Mouse (Mus musculus) kidney, postnatal 25 days (tissue): ENCODE results near the gene Nr2c2ap.
A peak's percentile ranks its signal among the peaks of the same experiment; 100 is the strongest.

Source experiments
- DNase-seq, 2 experiments: peaks; one replicate each; pipeline ENCODE4 v3.0.0; 2021; ENCODE audit warnings: mixed read lengths in 2 of 2

The Nr2c2ap gene

DNA sequence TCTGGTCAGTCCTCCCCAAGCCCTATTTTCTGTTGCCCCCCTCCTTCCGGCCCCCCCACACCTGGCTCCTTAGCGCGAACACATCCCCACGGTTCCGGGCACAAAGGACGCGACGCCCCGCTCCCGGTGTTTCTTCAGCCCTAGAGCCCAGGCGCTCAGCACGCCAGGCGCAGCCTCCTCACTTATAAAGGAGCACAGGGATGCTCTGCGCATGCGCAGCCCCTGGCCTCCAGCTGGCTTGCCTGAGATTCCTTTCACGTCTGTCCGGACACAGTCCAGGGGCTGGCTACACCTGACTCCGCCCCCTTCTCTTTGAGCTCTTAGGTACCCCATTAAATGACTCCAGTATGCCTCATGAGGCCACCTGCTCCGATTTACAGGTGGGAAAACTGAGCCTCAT lies 10.5 kb upstream of the Nr2c2ap start, which contains the start of gene Ncan:
TSS of gene Ncan (minus strand) at position 207 of the 400 bp plus-strand sequence.
- DNase-seq, result peak; percentile 74 to 82

DNA sequence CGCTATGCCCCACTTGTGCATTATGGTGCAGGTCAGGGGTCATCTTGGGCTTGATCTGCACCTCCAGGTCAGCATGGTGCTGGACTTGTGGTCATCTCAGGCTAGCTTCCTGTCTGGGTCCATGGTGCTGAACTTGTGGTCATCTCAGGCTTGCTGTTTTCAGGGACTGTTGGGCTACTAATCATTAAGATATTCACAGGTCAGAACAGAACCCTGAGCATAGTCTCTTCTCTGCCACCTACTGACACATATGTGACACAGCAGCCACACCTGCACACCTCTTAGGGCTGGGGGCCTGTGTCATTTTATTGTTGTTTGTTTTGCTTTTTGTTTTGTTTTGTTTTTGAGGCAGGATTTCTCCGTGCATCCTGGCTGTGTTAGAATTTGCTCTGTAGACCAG lies 8.3 kb upstream of the Nr2c2ap start:
- no peak for DNase-seq

DNA sequence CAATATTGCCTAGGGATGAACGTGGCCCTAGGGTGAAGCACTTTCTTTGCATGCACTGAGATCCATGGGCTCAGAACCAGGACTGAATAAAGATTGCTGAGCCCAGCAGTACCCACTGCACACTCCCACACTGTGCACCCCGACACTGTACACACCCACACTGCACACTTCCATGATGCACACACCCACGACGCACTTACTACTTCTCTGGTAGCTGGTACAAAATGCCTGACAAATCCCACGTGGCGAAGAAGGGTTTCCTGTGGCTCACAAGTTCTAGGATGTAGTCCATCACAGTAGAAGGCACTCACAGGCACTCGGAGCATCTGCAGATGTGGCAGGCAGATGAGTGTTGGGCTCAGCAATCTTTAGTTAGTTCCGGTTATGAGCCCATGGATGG lies 6.1 kb upstream of the Nr2c2ap start:
- no peak for DNase-seq

DNA sequence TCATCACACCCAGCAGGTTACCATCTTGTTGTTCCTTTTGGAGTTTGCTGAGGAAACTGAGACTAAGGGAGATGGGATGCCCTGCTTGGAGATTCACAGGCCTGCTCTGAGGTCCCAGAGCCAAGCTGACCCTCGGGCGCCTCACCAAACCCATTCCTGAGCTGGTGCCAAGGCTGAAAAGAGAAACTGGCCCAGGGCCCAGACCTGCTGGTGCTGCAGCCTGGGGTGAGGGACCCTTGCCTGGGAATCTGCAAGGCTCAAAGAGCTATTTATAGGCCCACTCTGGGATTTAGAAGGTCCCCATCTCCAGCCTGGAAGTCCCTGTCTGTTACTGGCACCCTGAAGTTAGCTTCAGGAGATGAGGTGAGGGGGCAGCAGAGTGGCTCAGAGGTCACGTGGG lies 2.7 kb upstream of the Nr2c2ap start:
- DNase-seq, result peak; percentile 52 to 60

DNA sequence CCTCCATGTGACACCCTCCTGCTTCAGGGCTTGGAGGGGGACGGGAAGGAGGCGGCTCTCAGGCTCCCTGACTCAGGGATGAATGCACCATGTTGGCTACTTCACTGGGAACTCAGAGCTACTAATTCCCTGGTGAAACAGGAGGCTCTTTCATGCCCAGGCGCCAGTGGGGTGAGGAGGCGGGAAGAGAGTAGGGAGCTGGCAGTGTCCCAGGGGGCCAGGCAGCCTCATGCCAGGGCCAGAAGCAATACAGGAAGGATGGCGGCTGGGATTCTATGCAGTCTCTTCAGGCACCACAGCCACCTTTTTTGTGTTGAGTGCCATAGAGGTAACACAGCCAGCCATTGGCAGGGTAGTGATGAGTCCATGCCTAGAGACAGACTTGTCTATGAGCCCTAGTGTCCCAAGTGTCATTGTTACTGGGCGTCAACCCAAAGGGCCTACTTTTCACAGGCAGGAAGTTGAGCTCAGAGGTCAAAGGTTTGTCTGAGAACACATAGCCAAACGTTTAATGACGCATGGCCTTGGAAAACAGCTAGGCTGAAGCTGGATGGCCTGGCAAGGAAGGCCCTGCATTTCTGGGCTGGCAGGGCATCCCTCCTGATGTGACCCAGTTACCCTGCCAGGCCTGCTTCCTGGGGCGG lies 1.7 kb upstream of the Nr2c2ap start:
- DNase-seq, result peak; percentile 19 to 59

DNA sequence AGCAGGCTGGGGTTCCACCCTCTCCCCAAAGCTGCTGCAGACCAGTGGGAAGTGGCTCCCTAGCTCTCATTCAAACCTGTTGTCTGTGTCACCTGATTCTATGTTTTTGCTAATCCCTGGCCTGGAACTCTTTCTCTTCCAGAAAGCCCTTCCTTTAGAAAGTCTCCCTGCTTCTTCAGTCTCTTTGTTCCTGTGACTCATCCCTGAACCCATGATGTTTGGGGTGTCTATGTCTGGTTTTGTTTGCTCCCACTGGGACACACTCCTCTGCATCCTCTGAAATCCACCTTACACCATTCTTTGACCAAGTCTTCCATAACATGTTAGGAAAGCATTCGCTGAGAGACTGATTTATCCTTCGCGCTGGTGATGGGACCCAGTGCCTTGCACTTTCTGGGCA lies 1.1 kb upstream of the Nr2c2ap start:
- DNase-seq, result no peak

DNA sequence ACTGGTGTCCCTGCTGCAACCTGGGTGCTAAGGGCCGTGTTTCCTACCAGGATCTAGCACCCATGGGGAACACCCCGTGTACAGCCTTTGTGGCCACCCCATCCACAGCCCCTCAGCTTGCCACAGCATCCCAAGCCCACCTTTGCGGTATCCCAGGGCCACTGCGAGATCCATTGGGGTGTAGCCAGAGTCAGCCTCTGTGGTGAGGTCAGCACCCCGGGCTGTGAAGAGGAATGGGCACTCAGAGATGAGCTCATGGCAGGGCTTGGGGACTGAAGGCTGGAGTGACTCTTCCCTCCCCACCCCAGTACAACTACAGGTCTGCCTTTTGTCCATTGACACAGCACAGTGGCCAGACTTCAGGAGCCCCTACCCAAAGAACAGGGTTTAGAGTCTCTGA lies 3.0 kb downstream of the Nr2c2ap start:
- DNase-seq, result no peak

DNA sequence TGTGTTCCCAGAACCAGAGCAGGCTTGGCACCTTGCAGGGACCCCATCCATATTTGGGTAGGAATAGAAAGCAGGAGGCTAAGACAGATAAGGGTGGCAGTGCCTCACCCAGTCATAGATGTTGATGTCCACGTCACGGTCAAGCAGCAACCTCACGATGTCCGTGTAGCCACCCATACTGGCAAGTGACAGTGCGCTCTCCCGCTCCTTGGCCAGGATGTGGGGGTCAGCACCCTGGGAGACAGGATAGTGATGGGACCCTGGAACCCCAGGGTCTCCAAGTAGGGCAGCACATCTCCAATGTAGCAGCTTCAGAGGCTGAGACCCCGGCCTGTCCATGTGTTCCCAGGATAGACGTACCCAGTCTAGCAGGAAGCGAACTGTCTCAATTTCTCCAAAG lies 3.8 kb downstream of the Nr2c2ap start:
- no peak for DNase-seq

DNA sequence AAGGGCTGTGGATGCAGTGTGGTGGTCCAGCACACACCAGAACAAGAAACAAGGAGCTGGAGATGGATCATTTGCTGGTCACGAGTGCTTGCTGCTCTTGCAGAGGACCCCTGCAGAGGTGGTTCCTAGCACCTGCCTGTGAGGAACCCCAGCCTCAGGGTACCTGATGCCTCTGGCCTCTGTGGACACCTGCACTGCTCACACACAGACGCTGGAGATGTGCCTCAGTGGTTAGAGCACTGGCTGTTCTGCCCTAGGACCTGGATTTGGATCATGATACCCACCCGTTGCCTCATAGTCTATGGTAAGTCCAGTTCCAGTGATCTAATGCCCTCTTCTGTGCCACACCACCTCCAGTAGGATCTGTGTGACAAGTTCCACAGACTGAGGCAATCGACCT lies 5.5 kb downstream of the Nr2c2ap start:
- no peak for DNase-seq

DNA sequence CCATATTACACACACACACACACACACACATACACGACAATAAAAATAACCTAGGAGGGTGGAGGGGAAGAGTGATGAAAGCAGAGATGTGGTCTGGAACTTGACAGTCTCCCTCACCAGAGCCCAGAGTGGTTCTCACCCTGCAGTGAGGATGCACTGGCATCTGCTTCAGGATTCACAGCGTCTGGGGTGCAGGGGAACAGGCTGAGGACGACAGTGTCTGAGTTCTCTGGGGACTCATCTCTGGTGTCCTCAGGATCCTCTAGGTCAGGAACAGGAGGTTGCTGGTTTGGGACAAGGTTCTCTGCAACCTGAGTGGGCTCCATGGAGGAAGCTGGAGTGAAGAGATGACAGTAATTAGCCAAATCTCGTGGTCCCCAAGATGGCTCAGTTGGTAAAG lies 6.8 kb downstream of the Nr2c2ap start:
- DNase-seq, result no peak

DNA sequence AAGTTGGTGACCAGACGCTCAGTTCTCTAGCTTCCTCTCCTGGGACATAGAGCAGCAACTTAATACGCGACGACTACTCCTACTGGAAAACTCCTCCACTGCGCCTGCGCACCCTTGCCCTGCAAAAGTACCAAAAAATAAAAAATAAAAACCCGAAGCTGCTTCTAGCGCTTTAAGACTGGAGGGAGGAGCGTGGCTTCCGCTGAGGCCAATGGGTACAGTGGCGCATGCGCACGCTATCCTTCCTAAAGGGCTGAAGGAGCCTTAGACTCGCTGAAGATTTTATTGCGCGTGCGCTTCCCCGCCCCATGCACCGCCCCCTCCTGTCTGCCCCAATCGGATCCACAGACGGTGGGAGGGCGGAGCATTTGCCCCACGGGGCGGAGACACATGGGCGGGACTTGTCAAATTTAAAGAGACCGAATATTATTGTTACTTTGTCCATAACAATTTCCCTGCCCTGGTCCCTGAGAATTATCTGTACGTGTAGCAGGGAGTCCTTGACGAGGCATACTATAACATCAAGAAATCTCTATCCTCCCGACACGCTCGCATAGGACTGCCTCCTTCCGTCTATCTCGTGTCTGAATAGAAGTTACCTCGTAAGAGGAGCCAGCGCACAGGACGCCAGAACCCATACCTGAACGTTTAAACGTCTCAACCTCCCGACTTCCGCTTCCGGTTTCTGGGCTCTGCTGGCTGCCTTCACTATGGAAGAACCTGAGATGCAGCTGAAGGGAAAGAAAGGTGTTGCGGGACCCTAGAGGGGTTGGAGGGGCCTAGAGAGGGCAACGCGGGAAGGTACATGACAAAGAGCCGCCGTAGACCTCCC lies 8.1 kb downstream of the Nr2c2ap start, which contains the start of the genes Rfxank, Borcs8 and Mef2b:
TSS of gene Rfxank (minus strand) at position 129 of the 832 bp plus-strand sequence.
TSS of gene Borcs8 (plus strand) at position 474 of the 832 bp plus-strand sequence.
TSS of gene Mef2b (plus strand) at position 686 of the 832 bp plus-strand sequence.
- peak; percentile 100 for DNase-seq

DNA sequence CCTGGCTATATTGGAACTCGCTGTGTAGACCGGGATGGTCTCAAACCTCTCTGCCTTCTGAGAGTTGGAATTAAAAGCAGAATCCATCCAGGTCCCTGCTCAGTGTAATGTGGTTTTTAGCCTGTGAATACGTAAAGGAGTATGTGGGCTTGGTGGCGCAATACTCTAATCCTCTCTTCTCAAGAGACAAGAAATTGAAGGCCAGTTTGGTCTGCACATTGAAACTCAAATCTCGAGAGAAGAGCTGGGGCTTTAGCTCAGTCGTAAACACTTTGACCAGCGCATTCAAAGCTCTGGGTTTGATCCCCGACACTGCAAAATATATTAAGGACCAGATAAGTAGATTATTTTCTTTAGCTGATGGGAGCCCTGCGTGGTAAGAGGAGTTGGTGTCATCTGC lies 8.8 kb downstream of the Nr2c2ap start:
- DNase-seq, result no peak

DNA sequence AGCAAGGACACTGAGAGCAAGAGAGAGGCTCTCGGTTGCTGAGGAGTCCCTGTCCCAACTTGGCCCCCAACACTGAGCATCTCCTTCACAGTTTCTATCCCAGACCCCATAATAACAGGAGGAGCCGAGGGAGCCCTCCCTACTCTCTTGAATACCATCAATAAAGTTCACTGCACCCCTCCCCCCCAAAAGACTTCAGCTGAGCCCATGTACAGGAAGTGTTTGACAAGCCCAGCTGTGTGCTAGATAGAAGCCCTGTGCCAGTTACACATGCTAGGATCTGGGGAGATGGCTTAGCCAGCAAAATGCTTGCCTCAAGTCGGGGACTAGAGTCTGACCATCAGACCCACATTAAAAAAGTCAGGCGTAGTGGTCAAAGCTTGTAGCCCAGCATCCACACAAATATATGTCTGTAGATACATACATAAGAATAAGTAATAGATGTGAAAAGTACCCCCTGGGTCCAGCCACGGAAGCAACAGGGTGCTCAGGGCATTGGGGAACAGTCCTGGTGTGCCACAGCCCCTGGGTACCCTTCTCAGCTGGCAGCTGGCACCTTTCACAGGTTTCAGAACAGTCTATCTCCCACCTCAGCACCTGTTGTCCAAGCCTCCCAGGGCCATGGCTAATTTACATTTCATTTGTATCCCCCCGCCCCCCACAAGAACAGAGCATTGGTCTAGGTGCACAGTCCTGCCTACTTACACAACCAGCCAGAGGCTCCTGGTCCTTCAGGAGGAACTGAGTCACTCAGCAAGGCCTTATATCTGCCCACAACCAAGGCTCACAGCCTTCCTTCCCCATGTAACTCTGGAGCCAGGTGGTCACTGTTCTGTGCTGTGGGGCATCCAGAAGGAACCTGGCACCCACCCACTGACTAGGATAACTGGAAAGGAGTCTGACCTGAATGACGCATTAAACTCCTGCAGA lies 16.8 kb downstream of the Nr2c2ap start:
- no peak for DNase-seq

DNA sequence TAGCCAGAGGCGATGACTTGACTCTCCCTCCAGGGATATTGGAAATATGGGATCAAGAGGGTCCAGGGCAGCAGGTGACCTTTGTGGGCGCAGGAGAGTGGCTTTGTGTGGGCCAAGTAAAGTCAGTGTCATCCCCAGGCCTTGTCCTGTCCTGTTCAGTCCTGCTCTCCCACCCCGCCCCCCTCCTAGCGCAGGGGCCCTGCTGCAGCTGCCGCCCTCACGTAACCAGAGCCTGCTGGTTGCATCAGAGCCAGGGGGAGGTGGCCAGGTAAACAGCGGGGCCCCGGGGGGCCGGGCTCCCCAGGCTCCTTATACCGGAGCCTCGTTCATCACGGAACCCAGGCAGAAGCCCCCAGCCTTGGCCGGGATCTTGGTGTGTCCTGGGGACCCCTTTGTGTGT lies 19.0 kb downstream of the Nr2c2ap start:
- DNase-seq, result no peak

DNA sequence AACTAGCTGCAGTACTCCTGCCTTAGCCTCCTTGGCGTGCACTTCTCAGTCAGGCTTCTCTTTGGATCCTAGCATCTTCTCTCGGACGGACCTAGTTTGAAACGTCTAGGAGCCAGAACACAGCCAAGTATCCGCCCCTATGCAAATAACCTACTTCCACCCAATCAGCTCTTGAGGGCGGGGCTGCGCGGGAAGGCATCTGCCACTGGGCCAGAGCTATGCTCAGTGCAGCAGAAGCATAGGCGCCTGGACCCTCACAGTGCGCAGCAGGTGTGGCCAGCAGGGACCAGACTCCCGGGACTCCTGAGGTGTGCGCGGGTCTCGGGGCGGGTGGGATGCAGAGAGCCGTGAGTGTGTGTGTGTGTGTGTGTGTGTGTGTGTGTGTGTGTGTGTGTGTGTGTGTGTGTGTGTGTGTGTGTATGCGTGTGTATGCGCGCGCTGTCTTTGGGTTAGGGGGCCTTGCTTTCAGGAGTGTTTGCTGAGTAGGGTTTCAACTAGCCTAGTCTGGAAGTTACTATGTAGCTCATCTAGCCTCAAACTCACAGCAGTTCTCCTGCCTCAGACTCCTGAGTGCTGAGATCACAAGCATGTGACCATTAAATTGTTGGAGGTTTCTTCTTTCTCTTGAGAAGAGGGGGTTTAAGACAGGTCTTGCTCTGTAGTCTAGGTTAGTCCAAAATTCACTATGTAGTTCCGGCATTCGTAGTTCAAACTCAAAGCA lies 21.6 kb downstream of the Nr2c2ap start:
- DNase-seq, result peak; percentile 78 to 86

DNA sequence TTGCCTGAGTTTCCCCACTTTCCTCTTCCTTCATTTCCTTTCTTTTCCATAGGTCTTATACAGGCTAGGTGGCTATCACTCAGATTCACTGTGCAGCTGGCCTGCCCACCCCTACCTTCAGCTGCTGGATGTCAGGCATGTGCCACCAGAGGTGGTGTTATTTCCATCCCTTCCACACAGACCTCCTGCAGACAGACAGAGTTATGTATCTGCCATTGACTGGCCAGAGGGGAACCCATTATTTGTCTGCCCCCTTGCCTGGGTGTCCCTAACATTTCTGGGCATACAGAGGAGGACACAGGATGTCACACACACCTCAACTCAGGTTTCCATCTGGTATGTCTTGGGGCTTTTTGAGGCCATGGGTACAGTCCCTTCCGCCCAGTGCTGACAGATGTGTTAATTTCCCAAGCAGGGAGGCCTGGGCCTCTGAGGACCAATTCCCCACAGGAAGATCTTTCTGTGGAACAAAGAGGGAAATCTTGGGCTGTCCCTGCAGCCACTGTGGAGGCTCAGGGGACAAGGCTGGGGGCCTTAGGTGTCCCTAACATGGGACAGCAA lies 26.2 kb downstream of the Nr2c2ap start:
- DNase-seq, result no peak

DNA sequence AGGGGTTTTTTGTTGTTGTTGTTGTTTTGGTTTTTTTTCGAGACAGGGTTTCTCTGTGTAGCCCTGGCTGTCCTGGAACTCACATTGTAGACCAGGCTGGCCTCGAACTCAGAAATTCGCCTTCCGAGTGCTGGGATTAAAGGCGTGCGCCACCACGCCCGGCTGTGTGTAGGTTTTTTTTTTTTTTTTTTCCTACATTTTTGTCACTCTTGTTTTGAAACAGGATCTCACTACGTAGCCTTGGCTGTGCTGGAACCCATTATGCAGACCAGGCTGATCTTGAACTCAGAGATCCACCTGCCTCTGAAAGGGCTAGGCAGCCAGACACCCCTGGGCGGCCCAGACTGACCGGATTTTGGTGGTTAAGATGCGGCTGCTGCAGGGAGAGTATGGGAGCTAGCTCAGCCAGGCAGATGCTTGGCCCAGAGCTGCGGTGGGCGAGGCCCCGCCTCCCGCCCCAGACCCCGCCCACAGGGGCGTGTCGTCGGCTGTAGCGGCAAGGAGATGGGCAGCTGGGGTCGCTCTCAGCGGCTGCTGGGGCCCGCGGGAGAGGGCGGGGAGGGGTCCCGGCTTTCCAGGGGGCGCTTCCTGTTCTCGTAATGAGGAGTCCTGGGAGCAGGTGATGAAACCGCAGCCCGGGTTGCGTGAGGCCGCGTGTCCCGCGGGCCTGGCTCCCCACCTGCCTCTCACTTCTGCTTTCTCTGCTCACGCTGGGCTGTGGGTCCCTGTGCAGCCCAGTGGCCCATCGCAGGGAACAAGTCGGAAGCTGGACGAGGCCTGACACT lies 27.1 kb downstream of the Nr2c2ap start:
- peak; percentile 69 to 82 for DNase-seq

DNA sequence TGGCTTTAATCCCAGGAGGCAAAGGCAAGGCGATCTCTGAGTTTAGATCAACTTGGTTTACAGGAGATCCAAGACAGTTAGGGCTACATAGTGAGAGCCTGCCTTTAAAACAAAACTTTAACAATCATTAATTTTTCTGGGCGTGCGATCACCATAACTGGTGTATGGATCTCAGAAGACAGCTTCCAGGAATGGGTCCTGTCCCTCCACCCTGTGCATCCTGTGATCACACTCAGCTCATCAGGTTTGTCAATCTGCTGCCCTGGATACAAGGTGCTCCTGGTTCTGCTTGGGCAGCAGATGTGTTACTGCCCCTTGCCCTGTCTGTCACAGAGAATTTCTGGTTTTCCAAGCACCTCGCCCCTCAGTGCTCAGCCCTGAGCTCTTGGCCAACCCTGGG lies 28.1 kb downstream of the Nr2c2ap start:
- no peak for DNase-seq

DNA sequence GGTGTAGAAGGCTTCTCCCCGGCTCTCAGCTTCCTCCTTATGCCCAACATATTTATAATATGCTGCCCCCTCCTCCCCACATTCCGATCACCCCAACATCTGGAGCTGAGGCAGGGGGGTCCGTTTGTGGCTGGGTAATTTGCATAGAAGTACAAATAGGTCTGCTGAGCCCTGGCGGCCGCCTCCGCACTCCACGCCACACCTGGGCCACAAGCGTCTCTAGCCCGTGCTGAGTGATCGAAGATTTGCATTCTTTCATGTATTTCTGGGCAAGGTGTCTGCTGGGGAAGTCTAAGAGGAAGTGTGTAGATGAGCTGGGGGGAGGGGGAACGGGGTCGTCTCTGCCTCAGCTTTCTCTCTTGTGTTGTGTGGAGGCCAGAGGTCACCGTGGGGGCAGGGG lies 28.9 kb downstream of the Nr2c2ap start:
- DNase-seq, result no peak

DNA sequence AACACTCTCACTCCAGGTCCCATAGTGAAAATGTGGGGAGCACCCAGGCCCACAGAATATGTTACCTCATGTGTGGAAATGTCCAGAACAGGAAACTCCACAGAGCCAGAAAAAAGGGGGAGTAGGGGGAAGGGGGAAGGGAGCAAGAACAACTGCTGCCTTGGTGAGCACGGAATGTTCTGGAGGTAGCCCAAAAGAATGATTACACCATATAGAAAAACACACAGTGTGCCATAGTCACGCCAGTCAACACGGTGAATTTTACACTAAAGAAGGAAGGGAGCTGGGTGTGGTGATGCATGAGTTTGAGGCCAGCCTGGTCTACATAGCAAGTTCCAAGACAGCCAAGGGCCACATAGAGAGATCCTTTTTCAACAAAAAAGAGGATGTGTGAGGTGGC lies 32.2 kb downstream of the Nr2c2ap start:
- no peak for DNase-seq

DNA sequence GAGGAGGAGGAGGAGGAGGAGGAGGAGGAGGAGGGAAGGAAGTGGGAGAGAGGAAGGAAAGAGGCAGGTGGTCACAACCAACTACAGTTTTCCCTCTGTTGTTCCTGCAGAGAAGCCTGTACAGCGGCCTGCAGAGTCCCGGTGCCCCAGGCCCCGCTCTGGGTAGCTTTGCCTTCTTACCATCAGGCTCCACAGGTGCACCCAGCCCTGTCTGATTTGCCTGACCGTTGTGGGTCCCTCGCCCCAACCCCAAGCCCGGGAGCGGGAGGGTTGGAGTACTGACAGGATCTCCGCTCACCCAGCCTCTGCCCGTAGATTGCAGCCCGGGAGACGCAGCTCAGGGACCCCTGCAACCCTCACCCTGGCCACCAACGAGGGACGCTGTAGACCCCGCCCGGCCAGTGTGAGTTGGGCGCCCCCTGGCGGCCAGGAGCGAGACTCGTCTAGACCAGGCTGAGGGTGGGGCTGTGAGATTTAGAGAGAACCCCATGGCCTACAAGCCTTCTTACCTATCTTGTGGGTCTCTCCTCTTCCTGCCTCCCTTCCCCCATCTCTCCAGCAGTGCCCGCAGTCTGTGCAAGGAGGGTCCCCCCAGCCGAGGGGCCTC lies 35.5 kb downstream of the Nr2c2ap start:
- peak; percentile 65 to 76 for DNase-seq
